Mouse (Mus musculus): Measurements from ENCODE around the gene Sugp2.
A peak's percentile ranks its signal among the peaks of the same experiment; 100 is the strongest.
"Not testable (repeated sequence)": the region's sequence is repeated elsewhere in the genome, so short reads cannot be mapped to it uniquely, and the experiment has no call there.

The Sugp2 gene

GRCm38 (mm10) chr8:70234080-70234780 is at the start of gene Sugp2, which contains the start of gene Armc6:
Gene Sugp2 (plus strand): TSS chr8:70234226.
Gene Armc6 (minus strand): TSS chr8:70234466.
- DNase-seq (ENCODE audit: low spot score), result peak; percentile 97

- DNase-seq (ENCODE audit: low spot score), result peak; percentile 17
These were observed 45.3 kb upstream of the Sugp2 start for GRCm38 (mm10) chr8:70188707-70189106.

- peak; percentile 3 for DNase-seq (ENCODE audit: low spot score)
These were observed 40.8 kb upstream of the Sugp2 start for GRCm38 (mm10) chr8:70193238-70193637.

GRCm38 (mm10) chr8:70194191-70194590 is 39.8 kb upstream of the Sugp2 start:
- peak; percentile 4 for DNase-seq (ENCODE audit: low spot score)

- DNase-seq (ENCODE audit: low spot score), result no peak
These were observed 38.3 kb upstream of the Sugp2 start for GRCm38 (mm10) chr8:70195762-70196161.

- no peak for DNase-seq (ENCODE audit: low spot score)
These were observed 36.4 kb upstream of the Sugp2 start for GRCm38 (mm10) chr8:70197603-70198002.

- peak; percentile 26 for DNase-seq (ENCODE audit: low spot score)
These were observed 33.8 kb upstream of the Sugp2 start for GRCm38 (mm10) chr8:70200098-70200681.

GRCm38 (mm10) chr8:70201417-70201816 is 32.6 kb upstream of the Sugp2 start:
- DNase-seq (ENCODE audit: low spot score), result no peak

GRCm38 (mm10) chr8:70203072-70203471 is 31.0 kb upstream of the Sugp2 start:
- DNase-seq (ENCODE audit: low spot score), result peak; percentile 3

GRCm38 (mm10) chr8:70204757-70205156 is 29.3 kb upstream of the Sugp2 start:
- DNase-seq (ENCODE audit: low spot score), result no peak

- DNase-seq (ENCODE audit: low spot score), result no peak
These were observed 25.9 kb upstream of the Sugp2 start for GRCm38 (mm10) chr8:70208130-70208529.

GRCm38 (mm10) chr8:70210538-70210937 is 23.5 kb upstream of the Sugp2 start:
- DNase-seq (ENCODE audit: low spot score), result peak; percentile 13

- no peak for DNase-seq (ENCODE audit: low spot score)
These were observed 22.8 kb upstream of the Sugp2 start for GRCm38 (mm10) chr8:70211275-70211674.

GRCm38 (mm10) chr8:70211726-70212111 is 22.3 kb upstream of the Sugp2 start:
- no peak for DNase-seq (ENCODE audit: low spot score)

- DNase-seq (ENCODE audit: low spot score), result peak; percentile 96
These were observed 21.6 kb upstream of the Sugp2 start, which contains the start of gene Slc25a42 for GRCm38 (mm10) chr8:70212112-70213055. Gene Slc25a42 (minus strand): TSS chr8:70212305.

GRCm38 (mm10) chr8:70214411-70214810 is 19.6 kb upstream of the Sugp2 start:
- DNase-seq (ENCODE audit: low spot score), result no peak

- no peak for DNase-seq (ENCODE audit: low spot score)
These were observed 18.9 kb upstream of the Sugp2 start for GRCm38 (mm10) chr8:70215092-70215491.

- not testable (repeated sequence) for DNase-seq (ENCODE audit: low spot score)
These were observed 17.9 kb upstream of the Sugp2 start for GRCm38 (mm10) chr8:70216161-70216560.

GRCm38 (mm10) chr8:70216566-70216965 is 17.5 kb upstream of the Sugp2 start:
- DNase-seq (ENCODE audit: low spot score), result peak; percentile 72

- DNase-seq (ENCODE audit: low spot score), result no peak
These were observed 16.6 kb upstream of the Sugp2 start for GRCm38 (mm10) chr8:70217441-70217840.

- DNase-seq (ENCODE audit: low spot score), result peak; percentile 80
These were observed 14.8 kb upstream of the Sugp2 start for GRCm38 (mm10) chr8:70219107-70219684.

- DNase-seq (ENCODE audit: low spot score), result peak; percentile 76
These were observed 13.7 kb upstream of the Sugp2 start for GRCm38 (mm10) chr8:70220236-70220840.
